Mouse (Mus musculus): ENCODE measurements around the gene Farsb.

Farsb gene

DNA sequence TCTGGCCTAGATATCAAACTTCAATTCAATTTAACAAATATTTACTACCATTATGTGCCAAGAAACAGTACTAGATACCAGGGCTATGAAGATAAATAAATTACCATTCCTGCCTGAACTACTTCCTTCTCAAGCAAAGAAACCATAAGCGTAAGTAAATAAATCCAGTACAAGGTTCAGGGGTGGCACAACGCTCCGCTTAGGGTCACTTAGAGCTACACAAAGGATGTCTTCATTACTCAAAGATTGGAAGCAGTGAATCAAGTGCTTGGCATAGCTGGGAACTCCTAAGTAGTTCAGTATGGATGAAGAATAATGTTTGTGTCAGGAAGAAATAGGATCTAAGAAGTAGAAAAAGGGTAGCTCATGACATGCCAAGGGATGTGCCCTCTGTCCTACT is 5.3 kb downstream of the Farsb start:
- no peak for DNase-seq

DNA sequence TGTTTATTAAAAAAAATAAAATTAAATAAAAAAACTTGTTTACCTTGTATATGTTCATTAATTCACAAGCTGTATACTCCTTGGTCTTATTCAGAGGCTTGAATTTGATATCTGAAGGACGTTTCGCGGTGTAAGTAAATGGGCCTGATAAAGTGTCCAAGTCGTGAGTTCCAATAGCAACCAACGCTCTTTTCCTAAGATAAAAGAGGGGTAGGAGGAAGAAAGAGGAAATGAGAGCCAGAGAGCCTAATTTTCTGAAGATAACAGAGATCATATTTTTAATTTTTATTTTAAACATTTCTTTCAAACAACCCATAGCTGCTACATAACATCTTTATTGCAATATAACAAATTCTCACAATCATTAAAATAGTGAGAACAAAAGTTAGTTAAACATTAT is 16.3 kb downstream of the Farsb start:
- DNase-seq = no peak

DNA sequence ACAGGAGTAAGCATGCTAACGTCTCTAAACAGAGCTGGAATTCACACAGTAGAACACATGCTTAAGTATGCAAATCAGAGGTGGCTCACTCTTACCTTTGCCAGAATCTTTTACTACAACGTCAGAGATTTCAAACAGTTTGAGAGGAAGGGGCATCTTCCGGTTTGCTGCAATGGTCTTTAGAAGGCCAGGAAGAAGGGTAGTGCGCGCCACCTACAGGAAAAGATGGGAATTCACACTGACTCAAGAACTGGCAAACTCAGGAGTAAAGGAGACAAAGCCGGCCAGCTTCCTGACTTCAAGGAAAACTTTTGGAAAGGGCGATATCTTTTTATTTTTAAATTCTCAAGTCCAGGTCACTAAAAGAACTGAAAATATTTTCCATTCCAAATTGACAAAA is 34.0 kb downstream of the Farsb start:
- peak; percentile 26 to 43 for DNase-seq

DNA sequence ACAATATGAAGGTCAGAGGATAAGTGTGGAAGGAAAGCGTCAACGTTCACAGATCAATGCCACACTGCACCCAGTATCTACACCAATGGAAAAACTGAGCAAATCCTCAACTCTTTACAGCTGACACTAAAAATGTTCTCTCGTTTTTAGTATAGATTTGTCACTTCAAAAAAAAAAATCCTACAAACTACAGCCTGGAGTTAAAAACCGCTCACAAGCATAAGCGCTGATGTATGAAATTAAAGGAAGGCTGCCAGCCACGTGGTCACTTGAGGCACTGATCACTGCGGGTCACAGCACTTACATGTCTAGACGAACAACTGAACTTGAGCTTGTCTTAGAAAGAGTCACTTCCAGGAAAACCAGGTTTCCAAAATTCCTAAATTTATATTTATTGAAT is 34.8 kb downstream of the Farsb start:
- DNase-seq = no peak

DNA sequence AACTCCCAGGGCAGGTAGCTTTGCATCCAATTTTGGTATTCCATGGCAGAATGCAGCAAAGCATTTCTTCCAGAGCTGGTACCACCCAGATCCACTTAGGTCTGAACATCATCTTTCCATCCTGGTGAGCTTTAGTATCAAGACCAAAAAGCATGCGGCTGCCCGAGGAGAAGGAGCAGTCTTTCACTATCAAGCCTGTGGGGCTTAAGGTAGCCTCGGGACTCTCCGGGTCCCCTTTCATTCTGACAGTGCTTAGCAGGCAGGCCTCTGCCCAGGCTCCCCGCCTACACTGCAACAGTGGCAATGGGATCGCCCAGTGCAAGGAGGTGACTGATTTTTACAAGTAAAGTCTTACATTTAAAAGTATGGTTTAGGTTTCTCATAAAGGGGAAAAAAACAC is 36.2 kb downstream of the Farsb start:
- no peak for DNase-seq

DNA sequence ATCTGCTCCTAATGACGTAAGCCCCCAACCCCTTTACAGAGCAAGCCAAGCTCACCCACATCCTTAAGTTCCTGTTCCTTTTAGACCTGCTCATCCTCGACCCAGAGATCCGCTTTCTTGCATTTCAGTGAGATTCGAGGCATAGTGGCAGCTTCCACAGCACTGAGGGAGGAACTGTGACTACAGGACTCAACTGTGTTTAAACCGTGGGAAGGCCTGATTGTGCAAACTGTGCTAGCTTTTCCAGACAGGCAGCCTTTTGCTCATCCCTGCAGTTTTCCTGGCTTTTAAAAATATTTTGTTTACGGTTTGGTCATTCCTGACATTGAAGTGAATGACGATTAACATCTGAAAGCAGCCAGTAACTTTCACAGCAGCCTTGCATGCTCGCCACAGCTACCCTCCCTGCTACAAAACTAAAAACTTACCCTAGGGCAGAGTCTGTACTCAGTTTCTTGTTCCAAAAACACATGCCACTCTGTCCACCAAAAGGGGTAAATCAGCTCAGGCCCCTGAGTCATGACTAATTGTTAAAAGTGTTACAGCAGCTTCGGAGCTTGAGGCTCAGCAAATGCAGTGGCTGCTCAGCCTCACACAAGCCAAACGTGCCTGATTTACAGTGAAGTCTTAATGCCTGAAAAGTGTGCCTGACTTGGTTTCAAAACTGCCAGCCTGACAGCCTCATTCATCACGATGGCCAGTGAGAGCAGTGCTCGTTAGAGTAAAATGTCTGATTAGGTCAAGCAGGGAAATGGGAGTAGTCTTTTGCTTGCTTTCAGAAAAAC is 37.4 kb downstream of the Farsb start:
- DNase-seq = no peak

DNA sequence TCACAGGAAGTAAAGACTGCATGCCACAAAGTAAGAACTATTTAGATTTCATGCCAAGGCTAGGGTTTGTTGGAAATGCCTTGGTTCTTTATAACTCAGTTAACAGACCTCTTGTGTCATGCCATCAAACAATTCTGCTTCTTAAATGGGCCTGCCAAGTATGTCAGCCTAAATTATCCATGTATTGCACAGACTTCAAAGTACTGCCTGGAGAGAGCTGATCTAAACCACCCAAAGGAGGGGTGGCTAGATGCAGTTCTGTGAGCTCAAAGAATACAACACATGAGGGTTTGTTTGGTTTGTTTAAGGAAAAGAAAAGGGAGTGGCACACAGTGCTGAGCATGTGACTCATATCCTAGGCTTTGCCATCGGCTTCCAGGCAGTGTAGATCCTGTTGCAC is 40.6 kb downstream of the Farsb start:
- no peak for DNase-seq

DNA sequence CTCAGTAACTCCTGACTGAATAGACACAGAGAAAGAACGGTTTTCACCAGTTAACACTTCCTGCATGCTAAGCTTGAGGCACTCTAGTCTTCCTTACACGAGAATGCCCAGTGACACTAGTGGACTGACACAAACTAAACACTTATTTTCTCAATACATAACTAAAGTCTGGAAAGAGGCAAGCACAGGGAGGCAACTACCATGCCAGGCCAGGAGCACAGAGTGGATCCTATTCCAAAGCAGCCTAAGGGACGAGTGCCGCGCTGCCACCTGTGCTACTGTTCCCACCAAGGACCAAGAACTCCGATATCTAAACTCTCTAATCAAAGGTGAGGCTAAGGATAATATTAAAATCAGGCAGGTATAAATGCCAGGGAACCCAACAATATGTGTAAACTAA is 42.0 kb downstream of the Farsb start:
- no peak for DNase-seq

DNA sequence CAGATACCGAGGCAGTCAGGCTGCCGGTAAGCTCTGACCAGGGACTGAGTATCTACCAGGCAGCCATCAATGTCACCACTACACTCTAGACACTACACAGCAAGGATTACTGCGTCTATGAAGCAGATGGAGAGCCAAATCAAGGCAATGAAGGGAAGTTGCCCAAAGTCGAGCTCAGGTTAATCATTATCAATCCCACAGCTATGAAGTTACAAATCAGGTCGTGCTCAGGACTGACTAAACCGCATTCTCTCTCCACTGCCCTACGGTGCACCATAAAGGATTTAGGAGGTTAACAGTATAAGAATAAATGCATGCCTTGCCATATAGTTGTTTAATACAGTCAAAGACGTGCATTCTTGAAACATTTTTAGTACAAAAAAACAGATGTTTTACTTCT is 42.5 kb downstream of the Farsb start:
- DNase-seq = no peak

DNA sequence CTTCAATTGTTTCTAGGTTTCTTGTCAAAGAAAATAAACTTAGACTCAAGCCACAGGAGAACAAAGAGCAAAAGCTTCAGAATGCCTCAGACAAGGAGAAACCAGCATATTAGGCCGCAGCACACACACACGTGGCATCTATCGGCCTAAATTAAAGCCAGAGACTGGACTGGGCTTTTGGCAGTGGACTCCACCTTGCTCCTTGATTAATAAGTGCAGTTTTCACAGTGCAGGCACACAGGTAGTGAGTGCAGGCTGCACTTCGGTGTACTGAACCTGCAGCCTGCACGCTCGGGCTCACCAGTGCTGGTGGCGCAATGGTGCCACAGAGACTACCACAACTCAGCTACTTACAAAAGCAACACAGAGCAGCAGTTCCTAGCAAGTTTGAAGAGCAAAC is 45.6 kb downstream of the Farsb start:
- no peak for DNase-seq

DNA sequence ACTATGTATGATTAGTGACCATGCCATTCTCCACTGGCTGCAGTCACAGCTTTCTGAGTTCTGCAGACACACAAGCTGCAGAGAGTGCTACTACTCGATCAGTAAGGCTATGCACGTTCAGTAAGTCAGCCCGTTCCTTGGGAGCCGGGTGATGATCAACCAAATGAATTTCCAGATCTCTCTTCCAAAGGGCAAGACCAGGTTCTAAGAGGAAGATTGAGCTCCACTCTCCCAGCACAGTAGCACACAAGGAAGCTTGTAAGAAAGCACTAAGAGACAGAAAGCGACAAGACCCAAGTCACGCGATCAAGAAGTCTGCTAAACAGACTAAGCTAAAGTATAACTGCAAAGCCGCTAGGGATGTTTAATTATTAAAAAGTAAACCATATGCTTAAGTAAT is 48.0 kb downstream of the Farsb start:
- DNase-seq = no peak

DNA sequence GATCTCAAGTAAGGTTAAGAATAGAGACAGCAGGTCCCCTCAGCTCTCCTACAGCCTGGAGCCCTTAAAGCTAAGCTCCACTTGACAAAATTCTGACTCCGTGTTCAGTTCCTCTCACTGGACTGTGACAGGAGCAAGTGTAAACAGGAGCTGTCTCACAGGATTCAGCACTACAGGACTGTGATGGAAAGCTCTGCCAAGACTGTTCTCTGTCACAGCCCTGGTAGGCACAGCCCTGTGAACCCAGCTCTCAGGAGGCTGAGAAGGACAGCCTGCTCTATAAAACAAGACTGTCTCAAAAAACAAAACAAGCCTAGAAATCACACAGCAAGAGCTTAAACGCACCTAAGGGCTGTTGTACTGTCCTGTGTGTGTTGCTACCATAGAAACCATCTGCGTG is 51.5 kb downstream of the Farsb start:
- DNase-seq = no peak

DNA sequence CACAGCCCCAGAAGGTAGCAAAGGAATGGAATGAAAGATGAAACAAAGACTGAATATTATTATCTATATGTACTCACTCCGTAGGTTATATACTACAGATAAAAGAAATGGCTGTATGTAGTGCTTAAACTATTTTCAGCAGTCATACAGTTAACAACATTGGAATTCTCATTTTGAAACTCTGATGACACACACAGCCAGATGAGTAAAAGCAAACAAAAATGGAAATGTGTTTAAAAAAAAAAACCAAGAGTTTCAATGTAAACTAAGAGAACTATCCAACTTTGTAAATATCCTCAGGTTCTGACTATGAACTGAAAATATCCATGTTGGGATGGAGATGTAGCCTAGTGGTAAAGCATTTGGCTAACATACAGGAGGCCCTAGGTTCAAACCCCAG is 52.3 kb downstream of the Farsb start:
- DNase-seq = no peak

DNA sequence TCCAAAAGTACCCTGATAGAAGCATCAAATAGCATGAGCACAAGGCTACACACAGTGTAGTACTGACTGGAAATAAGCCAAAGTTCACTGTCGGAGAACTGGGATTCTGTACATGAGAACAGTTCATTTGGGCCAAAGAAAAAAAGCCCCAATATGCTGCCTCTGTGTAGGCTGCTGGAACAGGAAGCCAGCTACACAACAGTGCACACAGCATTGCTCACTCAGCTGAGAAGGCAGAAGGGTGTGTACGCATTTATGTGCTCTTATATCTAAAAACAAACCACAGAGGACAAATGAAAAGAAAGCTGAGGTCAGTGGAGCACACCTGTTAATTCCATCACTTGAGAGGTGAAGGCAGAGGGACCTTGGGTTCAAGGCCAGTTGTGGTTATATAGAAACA is 52.7 kb downstream of the Farsb start:
- peak; percentile 37 to 50 for DNase-seq

DNA sequence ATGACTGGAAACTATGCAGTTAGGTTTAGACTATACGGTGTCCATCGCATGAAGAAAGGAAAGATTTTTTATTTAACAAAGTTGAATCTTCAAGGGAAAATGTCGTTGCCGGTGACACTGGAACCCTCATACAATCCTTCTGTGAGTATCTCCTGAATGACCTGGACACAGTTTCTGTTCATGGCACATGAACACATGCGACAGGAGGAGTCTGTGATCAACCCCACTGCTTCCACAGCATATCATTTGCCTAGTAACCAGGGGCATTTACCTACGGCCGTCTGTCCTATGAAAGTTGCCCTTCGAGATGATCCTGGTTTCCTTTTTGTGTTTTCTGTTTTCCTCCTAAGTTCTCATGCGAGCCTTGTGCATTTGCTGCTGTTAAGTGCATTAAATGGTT is 55.2 kb downstream of the Farsb start:
- DNase-seq = no peak

DNA sequence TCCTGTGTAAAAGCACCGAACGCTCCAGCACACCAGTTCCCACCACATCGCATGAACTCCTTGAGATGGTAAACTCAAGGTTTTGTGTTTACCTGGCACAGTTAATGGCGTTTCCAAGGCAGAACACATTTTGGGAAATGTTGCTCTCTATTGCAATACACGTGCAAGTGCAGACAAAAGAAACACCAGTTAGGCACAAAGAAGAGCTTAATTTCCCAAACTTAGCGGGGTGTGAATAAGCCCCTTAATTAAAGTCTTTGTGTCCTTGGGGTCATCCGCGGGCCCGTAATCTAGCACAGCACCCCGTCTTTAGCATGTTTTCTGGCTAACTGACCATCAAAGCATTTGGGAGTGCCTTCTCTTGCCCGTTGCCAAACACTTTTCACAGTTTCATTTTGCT is 59.8 kb downstream of the Farsb start:
- DNase-seq = no peak

DNA sequence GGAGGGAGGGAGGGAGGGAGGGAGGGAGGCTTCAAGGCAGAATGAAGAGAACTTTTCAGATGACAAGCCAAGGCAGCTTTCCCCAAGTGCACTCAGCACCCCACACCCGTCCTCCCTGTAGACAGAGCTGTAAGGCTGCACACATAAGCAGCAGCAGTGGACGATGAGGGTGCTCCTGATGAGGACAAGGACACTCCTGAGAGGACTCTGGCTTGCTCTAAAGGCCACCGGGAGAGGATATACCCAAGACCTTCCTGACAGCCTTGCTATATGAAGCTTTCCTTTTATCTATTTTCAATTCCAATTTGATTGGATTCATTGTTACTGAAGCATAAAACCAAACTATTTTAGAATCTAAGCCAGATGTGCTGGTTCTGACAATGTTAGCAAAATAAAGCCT is 61.9 kb downstream of the Farsb start:
- DNase-seq = no peak

DNA sequence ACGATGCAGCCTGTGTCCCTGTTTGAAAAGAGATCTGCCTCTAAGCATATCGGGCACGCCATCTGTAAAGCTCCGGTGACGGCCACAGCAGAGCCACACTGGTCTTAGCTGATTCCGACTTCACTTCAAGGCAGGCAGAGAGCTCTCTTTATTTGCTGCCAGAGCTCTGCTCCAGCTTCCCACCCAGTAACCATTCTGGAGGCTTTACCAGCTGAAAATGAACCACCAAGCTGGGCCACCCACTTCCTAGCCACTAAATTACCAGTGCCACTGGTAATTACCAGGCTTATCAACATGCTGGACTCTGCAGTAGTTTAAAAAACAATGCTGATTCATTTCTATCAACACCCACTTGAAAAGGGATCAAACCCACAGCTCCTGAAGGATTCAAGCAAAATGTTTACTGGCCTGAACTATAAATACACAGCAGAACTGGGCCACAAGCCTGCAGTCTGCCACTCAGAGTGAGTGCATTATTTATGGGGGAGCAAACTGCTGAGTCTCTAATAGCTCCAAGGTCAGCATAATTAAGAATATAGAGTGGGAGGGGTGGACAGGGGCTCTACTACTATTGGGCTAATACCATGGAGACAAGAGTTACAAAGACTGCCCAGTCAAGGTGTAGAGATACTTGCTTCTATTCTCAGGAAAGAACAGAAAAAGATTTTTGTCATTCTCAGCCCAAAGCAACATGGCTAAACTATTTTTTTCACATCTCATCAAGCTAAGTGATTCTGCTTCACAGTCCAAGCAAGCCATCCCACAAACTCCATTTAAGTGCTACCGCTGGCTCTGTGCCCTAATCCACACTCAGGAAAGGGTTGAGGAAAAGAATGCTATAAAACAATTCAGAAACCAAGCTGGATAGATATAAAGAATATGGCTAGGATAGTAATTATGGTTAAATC is 62.6 kb downstream of the Farsb start:
- no peak for DNase-seq

DNA sequence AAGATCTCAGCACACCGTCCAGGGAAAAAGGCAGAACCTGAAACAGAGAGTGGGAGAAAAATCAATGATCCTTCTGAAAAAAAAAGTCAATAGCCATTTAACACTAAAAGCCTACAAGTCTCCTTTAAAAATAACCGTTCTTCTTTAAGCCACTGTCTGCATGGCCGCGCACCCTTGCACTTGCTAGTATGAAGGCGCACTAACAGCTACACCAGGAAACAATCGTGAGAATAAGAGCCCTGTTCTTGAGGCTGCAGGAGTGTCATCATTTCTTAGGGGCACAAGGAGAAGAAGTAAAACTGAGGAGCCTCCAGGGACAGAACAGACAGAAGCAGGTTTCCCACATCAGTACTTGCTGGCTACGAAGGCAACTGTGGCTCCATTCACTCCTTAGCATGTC is 63.4 kb downstream of the Farsb start:
- DNase-seq = no peak

DNA sequence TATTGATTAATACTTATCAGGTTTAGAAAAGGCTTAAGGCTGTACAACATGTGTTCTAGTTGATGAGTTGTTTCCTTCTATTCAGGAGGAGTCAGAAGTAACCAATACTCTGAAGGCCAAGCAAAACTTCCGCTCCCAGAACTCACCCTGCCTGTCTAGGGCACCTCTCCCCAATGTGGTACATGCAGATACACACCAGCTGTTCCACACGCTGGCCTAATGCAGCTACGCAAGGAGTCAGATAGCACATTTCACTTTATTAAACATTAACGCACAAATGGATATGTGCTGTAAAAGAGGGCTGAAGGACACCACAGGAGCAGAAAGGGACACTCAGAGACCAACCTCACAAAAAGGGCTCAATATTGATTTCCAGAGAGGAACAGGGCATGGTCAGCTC is 63.8 kb downstream of the Farsb start:
- DNase-seq = no peak

DNA sequence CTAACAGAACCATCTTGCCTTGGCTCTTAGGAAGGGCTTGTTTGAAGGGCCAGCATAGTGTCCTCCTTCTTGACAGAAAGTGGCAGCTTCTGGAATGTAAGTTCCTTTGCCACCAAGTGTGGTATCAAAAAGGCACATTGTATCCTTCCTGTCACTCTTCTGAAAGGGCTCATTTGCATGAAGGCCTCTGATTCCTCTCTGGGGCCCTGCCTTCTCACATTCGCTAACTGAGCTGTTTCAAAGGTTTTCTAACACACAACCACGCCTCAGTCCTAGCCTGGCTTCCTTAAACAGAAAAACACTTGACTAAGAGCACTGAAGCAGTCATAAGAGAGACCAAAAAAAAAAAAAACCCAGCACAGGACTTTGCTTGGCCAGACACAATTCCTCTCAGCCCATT is 66.1 kb downstream of the Farsb start:
- DNase-seq = peak; percentile 43 to 50

DNA sequence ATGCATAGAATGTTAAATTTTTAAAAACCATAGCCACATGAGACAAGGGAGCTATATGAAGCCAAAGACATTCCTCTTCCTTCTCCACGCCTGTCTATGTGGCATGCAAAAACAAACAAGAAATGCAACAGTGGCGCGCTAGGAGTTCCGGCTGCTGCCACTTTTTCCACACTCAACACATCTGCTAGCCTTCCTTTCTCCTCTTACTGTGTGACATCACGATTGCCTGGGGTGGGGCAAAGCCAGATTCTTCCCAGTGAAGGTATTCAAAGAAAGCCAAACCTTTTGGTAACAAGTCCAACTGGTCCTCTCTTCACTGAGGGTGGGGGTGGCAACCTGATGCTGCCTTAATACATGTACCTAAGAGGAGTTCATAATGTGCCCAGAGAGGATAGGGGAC is 66.9 kb downstream of the Farsb start:
- no peak for DNase-seq

DNA sequence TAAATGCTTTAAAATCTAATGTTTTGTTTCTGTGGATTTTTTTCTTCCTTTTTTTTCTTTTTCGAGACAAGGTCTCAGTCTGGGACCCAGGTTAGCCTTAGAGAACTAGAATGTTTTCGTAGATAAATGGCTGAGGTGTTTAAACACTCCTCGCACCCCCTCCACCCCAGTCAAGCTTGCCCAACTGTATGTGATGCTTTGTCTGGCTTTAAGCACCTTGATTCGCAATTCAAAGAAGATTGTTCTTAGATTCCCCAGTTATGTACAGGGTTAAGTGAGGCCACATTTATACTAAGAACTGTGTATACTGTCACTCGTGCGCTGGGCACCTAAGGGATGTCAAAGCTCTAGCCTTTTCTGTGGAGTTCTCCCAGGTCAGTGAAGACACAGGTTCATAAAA is 68.4 kb downstream of the Farsb start:
- DNase-seq = no peak

DNA sequence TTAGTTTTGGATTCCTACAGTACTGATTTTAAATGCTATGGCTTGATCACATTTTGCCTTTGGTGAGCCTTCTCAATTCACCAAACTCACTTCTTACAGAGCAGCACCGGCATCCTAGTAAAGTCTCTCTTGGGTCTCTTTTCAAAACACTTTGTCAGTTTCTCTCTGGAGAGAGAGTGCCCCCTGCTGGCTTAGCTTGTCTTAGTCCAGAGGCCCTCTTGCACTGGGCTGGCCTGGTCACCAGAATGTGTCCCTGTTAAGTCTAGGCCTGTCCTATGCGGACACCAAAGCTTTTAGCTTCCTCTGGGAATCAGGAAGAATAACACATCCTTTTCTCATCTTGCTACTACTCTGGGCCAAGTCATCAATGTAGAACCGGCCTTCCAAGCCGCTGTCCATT is 69.1 kb downstream of the Farsb start:
- peak; percentile 72 to 73 for DNase-seq

Data from B cell, adult 2 months (primary cell).